Mouse (Mus musculus): ENCODE measurements around the gene Lin28a.
"Not testable (repeated sequence)": the region's sequence is repeated elsewhere in the genome, so short reads cannot be mapped to it uniquely, and the experiment has no call there.

Gene Lin28a

DNA sequence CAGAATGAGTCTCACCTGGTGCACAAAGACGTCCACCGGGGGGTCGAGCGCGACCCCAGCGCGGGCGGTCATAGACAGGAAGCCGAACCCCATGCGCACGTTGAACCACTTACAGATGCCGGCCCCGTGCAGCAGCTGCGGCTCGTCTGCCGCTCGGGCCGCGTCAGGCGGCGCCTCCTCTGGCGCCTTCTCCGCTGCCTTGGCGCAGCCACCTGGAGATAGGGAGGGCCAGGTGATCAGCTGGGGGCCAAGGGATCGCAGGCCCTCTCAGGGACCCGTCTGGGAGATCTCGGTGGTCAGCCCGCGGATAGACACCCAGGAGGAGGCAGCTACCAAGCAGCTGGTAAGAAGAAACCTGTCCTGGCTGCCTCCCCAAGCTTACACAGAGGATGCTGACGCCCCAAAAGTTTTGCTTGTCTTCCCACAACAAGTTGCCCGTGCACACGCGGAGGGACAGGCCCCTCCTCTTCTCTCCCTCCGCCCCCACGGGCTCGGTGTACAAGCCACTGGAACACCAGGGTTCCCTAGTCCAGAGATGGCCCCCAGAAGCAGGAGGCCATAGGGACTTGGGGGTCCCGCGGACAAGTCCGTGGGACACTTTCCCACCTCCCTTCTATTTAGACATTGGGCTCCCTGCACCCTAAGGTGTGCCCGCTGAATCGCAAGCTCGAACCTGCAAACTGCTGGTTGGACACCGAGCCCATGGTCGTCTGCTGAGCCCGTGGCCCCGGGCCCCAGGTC lies 433 bp downstream of the Lin28a start:
- no peak for DNase-seq (ENCODE audit: low spot score)

GRCm38 (mm10) chr4:134017201-134017865 lies 1.3 kb downstream of the Lin28a start:
- no peak for DNase-seq (ENCODE audit: low spot score)

- DNase-seq (ENCODE audit: low spot score), result no peak
These were observed 1.9 kb downstream of the Lin28a start for GRCm38 (mm10) chr4:134016767-134017166.

DNA sequence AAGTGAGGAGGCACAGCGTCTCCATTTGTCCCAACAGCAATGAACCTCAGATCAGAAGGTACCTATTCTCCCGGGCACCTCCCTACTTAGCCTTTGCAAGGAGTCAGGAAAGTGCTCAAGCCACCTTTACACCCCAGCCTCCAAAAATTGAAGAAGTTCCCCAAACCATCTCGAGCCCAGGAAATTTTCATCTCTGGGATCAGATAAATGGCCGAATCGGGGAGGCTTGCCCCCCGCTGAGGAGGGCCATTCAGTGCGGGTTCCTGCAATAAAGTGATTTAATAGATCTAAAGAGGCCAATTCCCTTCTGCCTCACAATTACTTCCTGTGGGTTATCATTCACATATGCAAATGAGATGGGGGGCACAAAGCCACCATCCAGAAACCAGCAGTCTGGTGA lies 2.4 kb downstream of the Lin28a start:
- no peak for DNase-seq (ENCODE audit: low spot score)

- no peak for DNase-seq (ENCODE audit: low spot score)
These were observed 5.6 kb downstream of the Lin28a start for GRCm38 (mm10) chr4:134012858-134013528.

DNA sequence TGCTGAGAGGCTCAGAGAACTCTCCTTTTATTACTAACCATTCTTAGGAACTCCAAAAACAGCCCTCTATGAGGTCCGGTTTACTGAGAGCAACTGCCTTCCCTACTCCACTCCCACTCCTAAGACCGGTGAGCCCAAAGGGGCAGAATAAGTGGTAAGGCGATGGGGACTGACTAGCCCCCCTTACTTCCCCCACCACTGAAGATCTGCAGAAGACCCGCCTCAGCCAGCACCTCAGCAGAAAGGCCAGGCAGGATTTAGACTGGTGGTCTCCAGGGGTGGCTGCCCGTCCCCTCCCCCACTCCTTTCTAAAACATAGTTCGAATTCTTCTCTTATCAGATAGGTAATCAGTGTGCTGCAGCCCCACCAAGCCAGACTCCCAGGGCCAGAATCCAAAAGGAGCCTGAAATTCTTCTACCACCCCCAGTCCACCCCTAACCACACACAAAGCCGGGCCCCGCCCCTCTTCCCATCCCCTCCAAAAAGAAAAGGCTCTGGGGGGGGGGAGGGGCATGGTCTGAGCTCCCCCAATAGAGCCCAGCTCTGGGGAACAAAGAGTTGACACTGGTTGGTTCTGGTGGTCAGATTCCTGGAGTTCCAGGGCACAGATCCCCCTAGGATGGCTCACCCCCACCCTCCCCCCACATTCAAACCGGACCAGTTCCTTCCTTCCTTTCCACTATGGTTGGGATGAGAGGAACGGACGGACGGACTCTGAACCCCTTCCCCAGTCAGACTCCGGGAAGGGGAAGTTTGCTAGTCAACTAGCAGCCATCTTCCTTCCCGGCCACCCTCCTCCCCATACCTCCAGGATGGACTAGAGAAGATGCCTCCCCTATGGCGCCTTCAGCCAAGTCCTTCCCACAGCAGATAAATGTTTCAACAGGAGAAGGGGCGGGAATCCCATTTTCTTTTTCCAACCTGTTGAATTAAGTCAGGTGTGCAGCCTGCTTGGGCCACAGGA lies 6.9 kb downstream of the Lin28a start:
- DNase-seq (ENCODE audit: low spot score), result no peak

- no peak for DNase-seq (ENCODE audit: low spot score)
These were observed 8.9 kb downstream of the Lin28a start for GRCm38 (mm10) chr4:134009709-134010108.

GRCm38 (mm10) chr4:134006845-134007244 lies 11.8 kb downstream of the Lin28a start:
- no peak for DNase-seq (ENCODE audit: low spot score)

- DNase-seq (ENCODE audit: low spot score), result no peak
These were observed 12.9 kb downstream of the Lin28a start for GRCm38 (mm10) chr4:134005581-134006358.

DNA sequence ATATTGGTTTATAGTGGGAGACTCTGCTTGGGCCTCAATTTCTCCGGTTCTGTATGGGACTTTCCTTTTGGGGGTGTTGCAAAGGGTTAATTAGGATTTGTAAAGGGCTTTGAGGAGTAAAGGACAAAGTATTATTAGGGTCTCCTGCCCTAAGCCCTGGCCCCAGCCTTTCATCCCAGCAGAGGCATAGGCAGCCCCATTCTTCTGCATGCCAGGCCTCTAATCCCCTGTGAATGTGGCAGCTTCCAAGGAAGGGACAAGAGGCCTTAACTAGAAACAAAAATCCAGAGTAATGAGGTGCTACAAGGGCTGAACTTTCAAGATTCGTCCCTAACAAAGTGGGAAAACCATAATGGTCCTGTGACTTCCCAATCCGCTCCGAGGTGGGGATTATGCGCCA lies 15.7 kb downstream of the Lin28a start:
- no peak for DNase-seq (ENCODE audit: low spot score)

DNA sequence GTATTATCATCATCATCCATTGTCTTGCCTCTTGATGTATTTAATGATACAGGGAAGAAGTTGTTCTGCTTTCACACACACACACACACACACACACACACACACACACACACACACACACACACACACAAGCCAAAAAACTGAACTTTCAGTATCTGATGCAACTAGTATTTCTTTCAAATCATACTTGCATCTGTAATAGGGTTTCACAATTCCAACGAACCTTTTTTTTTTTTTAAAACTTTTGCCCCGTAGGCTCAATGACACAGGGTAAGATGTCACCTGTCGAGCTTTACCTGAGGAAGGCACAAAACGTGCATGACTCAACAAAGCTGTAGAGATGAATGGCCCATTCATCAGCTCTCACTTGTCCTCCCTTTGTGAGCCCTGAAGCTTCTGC lies 16.4 kb downstream of the Lin28a start:
- DNase-seq (ENCODE audit: low spot score), result no peak

DNA sequence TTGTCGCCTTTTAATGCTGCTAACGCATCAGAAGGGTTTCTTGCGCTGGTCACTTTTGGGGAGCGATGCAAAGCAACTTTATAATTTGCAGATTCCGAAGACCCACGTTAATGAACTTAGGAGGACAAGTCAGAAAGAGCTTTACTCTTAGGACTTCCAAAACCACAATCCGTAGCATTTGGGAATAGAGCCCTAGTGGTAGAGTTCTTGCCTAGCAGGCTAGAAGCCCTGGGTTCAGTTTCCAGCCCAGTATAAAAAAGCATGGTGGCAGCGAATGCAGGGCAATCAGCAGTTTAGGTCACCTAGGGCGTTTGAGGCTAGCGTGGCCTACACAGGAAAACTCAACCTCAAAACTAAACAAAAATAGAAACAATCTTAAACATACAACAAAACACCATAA lies 16.9 kb downstream of the Lin28a start:
- no peak for DNase-seq (ENCODE audit: low spot score)

DNA sequence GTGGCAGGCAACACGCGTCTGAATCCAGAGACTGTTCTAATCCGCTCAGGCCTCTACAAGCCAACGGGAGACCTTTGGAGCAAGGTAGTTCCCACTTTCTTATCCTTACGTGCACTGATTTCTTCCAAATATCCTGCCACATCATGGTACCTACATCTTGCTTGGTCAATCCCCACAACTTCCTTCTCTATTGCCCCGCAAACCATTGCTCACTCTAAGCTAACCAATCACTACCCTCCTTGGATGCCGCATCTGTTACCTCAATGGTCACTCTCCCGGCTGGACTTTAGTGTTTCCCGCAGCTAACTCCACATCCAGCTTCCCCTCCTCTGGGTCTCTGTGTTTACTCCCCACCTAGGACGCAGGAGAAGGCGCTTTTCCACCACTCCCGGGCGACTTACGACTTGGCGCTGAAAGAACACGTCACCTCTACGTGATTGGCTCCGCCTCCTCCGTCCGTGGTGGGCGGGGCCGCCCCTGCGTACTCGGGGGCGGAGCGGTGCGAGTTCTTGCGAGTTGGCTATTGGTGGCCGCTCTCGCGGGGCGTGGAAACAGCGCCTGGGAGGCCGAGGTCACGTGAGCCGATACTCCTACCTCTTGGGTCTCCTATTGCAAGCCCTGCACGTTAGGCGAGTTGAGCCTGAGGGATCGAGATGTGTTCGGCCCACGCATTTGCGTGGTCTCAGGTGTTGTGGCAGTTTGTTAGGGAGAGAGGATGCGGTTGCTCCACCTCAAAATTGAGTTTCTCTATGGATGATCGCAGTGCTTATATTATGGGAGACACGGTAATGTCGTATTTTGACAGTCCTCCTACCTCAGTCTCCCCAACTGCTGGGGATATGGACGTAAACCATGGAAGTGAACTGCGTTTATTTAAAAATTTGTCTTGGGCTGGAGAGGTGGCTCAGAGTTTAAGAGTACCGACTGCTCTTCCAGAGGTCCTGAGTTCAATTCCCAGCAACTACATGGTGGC lies 17.9 kb downstream of the Lin28a start, which contains the start of gene Dhdds:
Gene Dhdds, minus strand, starts transcription at position 453 of the 973 bp plus-strand sequence.
- DNase-seq (ENCODE audit: low spot score), result peak; percentile 73

DNA sequence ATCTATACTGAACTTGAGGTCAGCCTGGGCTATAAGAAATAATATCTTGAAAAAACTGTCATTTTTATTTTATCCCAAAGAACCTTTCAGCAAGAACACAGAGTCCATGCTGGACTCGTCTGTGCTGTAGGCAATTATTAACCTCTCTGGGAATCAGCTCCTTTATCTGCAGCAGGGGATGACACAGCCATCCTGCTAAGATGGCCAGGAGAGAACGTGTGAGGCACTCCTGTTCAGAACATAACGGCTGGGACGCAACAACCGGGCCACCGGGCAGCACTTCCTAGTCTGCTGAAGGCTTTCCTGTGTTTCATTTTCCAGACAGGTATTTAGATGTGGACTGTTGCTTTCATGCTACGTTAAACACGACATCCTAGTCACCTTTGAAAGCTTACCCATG lies 23.9 kb downstream of the Lin28a start:
- no peak for DNase-seq (ENCODE audit: low spot score)

GRCm38 (mm10) chr4:133991087-133991660 lies 27.5 kb downstream of the Lin28a start:
- no peak for DNase-seq (ENCODE audit: low spot score)

- no peak for DNase-seq (ENCODE audit: low spot score)
These were observed 28.6 kb downstream of the Lin28a start for GRCm38 (mm10) chr4:133990035-133990434.

DNA sequence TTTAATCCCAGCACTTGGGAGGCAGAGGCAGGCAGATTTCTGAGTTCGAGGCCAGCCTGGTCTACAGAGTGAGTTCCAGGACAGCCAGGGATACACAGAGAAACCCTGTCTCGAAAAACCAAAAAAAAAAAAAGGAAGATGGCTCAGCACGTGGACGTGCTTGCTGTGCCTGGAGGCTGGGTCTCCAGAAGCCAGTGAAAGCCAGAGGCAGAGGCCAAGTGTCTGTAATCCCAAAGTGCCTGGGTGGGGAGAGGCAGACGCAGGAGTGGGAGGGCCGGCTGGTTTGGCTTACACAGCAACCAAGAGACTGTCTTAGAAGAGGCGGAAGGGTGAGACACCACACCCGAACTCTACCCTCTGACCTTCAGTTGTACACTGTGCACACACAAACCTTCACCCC lies 30.4 kb downstream of the Lin28a start:
- not testable (repeated sequence) for DNase-seq (ENCODE audit: low spot score)

DNA sequence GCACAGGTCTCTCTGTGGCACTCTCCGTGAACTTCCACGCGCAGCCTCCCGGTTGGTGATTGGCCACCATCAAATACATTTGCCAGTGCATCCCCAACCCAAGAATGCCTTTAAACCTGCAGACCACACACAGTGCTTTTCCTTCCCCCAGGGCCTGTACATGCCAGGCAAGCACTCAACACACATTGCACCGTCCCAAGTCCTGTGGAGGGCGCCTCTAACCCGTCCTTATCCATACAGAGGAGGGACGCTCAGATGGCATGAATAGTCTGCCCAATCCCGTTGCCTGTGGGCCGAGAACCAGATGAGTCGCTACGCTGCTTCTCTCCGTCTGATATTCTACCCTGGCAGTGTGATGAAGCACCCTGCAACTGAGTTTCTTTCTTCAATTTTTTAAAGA lies 35.7 kb downstream of the Lin28a start:
- DNase-seq (ENCODE audit: low spot score), result no peak

GRCm38 (mm10) chr4:133980496-133980895 lies 38.1 kb downstream of the Lin28a start:
- DNase-seq (ENCODE audit: low spot score), result no peak

Data from urinary bladder, postnatal 10 days (tissue).